8 mouse cellular contexts compared by ENCODE assay signal in genomic region chr7:6283451-6284075, GRCm38 (mm10). TPM values are rescaled to one million over a fixed set of nuclear protein-coding genes. Genes with fewer than 3 reads are reported as not detected.
DNase-seq lines count a peak whose midpoint lies in the region; ATAC-seq lines count a peak whose summit lies in the region.

No protein-coding gene starts in this region.

- H3K4me3 ChIP-seq in hindbrain, embryonic 15.5 days: peak overlapping the region; percentile 58

- H3K4me1 ChIP-seq in hindbrain, embryonic 15.5 days (replicated peaks): peaks cover 31% of the 10 kb centered on the region

- no peaks in the 10 kb centered on the region for H3K27me3 ChIP-seq in hindbrain, embryonic 15.5 days

- no peaks in the 10 kb centered on the region for H3K36me3 ChIP-seq in hindbrain, embryonic 15.5 days

- peak overlapping the region; percentile 64 for H3K4me2 ChIP-seq in hindbrain, embryonic 15.5 days

- DNase-seq in R1 (ENCODE audit: low read depth, low spot score): peak; percentile 93
- DNase-seq in cerebellum, postnatal 14 days: peak; percentile 85 to 86
- DNase-seq in frontal cortex, postnatal 25 days (ENCODE audit: low spot score in 2 of 2): peak; percentile 59 to 72
- peak; percentile 83 for DNase-seq in left cerebral cortex, adult 11 months (ENCODE audit: low spot score)
- DNase-seq in lung, postnatal 4 days: peak; percentile 78 to 86
- DNase-seq in retina, postnatal 7 days (ENCODE audit: low read depth, low spot score): peak; percentile 79
- DNase-seq in urinary bladder, postnatal 14 days (ENCODE audit: low spot score): peak; percentile 80

- no peaks in the 10 kb centered on the region for H3K9me3 ChIP-seq in hindbrain, embryonic 15.5 days

- under 1% methylated on average over 23 of the region's 23 CpGs for WGBS in hindbrain, embryonic 15.5 days

- peak overlapping the region; percentile 65 for H3K9ac ChIP-seq in hindbrain, embryonic 15.5 days

- H3K27ac ChIP-seq in hindbrain, embryonic 15.5 days (replicated peaks): peak overlapping the region; percentile 98

- ATAC-seq in hindbrain, embryonic 15.5 days (ENCODE audit: low FRiP score, low read depth): peak; percentile 72

RNA-seq across cellular contexts. Expression of gene Zfp667, which starts 2.8 kb away (rescaled TPM):
- polyA plus RNA-seq in hindbrain, embryonic 15.5 days (2015; fragmentation: Nextera tagmentation; extraction: Ambion mirVana): 16.3 and 17.6 TPM in 2 replicates

RNA-seq across cellular contexts. Expression of gene Epp13, which starts 31.1 kb away (rescaled TPM):
- 0.23 and 0.41 TPM in 2 replicates for polyA plus RNA-seq in hindbrain, embryonic 15.5 days (2015; fragmentation: Nextera tagmentation; extraction: Ambion mirVana)

RNA-seq across cellular contexts. Expression of gene Zfp583, which starts 47.5 kb away (rescaled TPM):
- polyA plus RNA-seq in hindbrain, embryonic 15.5 days (2015; fragmentation: Nextera tagmentation; extraction: Ambion mirVana): 13.6 and 14.7 TPM in 2 replicates

RNA-seq across cellular contexts. Expression of gene Gm3854, which starts 60.0 kb away (rescaled TPM):
- polyA plus RNA-seq in hindbrain, embryonic 15.5 days (2015; fragmentation: Nextera tagmentation; extraction: Ambion mirVana): 8.1 and 8.5 TPM in 2 replicates

Comparison
In these comparisons a context has a peak if more than half of its experiments do, and no peak if none do; other contexts are left out.
1. Peak in every context shown above with its lines: DNase-seq, ATAC-seq, H3K4me3 ChIP-seq and H3K27ac ChIP-seq.